Mouse (Mus musculus) testis, postnatal 10 days (tissue): ENCODE measurements around the gene Rab5b.
"Not testable (repeated sequence)": the region's sequence is repeated elsewhere in the genome, so short reads cannot be mapped to it uniquely, and the experiment has no call there.

Experiments used
- DNase-seq: peaks from one replicate; pipeline ENCODE4 v3.0.0; 2021; ENCODE audit warnings: low spot score

Gene Rab5b

GRCm38 (mm10) chr10:128695992-128696807 is at the start of gene Rab5b:
Rab5b (minus strand) TSS chr10:128696264.
- DNase-seq = peak; percentile 97

- DNase-seq = peak; percentile 56
Observed at GRCm38 (mm10) chr10:128744680-128745601, 48.9 kb upstream of the Rab5b start, which contains the start of gene Dgka. Dgka (minus strand) TSS chr10:128744855.

GRCm38 (mm10) chr10:128744211-128744610 is 48.1 kb upstream of the Rab5b start:
- no peak for DNase-seq

GRCm38 (mm10) chr10:128743791-128744191 is 47.7 kb upstream of the Rab5b start:
- peak; percentile 72 for DNase-seq

- no peak for DNase-seq
Observed at GRCm38 (mm10) chr10:128743235-128743634, 47.2 kb upstream of the Rab5b start.

- DNase-seq = no peak
Observed at GRCm38 (mm10) chr10:128742616-128743015, 46.6 kb upstream of the Rab5b start.

GRCm38 (mm10) chr10:128740296-128740695 is 44.2 kb upstream of the Rab5b start:
- no peak for DNase-seq

- no peak for DNase-seq
Observed at GRCm38 (mm10) chr10:128737435-128737834, 41.4 kb upstream of the Rab5b start.

- DNase-seq = no peak
Observed at GRCm38 (mm10) chr10:128731992-128732391, 35.9 kb upstream of the Rab5b start.

- peak; percentile 90 for DNase-seq
Observed at GRCm38 (mm10) chr10:128731002-128731433, 35.0 kb upstream of the Rab5b start.

GRCm38 (mm10) chr10:128728059-128728458 is 32.0 kb upstream of the Rab5b start:
- no peak for DNase-seq

- DNase-seq = not testable (repeated sequence)
Observed at GRCm38 (mm10) chr10:128725466-128725865, 29.4 kb upstream of the Rab5b start.

- DNase-seq = no peak
Observed at GRCm38 (mm10) chr10:128715559-128716537, 19.8 kb upstream of the Rab5b start.

GRCm38 (mm10) chr10:128711318-128711717 is 15.3 kb upstream of the Rab5b start:
- DNase-seq = not testable (repeated sequence)

GRCm38 (mm10) chr10:128705317-128705693 is 9.2 kb upstream of the Rab5b start:
- peak; percentile 51 for DNase-seq

- peak; percentile 98 for DNase-seq
Observed at GRCm38 (mm10) chr10:128704491-128705316, 8.6 kb upstream of the Rab5b start, which contains the start of gene Cdk2. Cdk2 (minus strand) TSS chr10:128705031.

- DNase-seq = no peak
Observed at GRCm38 (mm10) chr10:128703895-128704294, 7.8 kb upstream of the Rab5b start, which contains the start of gene Pmel. Pmel (plus strand) TSS chr10:128704195.

GRCm38 (mm10) chr10:128702328-128703007 is 6.4 kb upstream of the Rab5b start:
- DNase-seq = peak; percentile 71

GRCm38 (mm10) chr10:128700712-128701111 is 4.6 kb upstream of the Rab5b start:
- DNase-seq = no peak

- no peak for DNase-seq
Observed at GRCm38 (mm10) chr10:128699611-128700010, 3.5 kb upstream of the Rab5b start.
